Mouse (Mus musculus) spleen, adult 10 weeks (tissue): ENCODE results near the gene Zfp759. TPM values are rescaled to one million over a fixed set of nuclear protein-coding genes. Genes with fewer than 3 reads are reported as not detected.

Experiments
- polyA plus RNA-seq: library from polyadenylated mRNA; stranded (reverse); fragments of 350-450 nt; fragmentation: Illumina TruSeq; extraction: RNeasy Lipid Tissue Mini Kit (QIAGEN cat#74804); gene quantifications from one replicate; pipeline ENCODE4 v1.2.3, GENCODE M21; 2015; ENCODE audit warnings: low replicate concordance; ENCODE audit not compliant: insufficient read depth

Zfp759 gene
- polyA plus RNA-seq, result 5.9 TPM

GRCm38 (mm10) chr13:67121360-67121759 lies at the start of gene Zfp759:
Gene Zfp759, plus strand, starts transcription at chr13:67121660.

DNA sequence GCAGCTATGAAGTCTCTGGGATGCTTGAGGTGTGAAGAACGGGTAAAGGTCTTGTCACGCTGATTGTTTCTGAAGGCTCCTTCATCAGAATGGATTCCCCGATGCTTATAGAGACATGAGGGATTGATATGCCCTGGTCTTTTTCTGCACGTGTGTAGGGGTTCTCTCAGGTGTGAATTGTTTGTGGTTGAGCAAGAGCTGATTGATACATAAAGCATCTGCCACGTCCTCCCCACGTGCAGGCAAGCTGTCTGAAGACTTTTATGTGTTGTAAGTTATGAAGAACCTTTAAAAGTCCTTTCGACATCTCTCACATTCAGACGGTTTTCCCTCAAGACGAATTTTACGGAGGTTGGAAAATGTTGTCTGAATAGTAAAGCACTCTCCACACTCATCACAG lies 23.6 kb upstream of the Zfp759 start, which contains the start of gene Zfp708:
Gene Zfp708 (minus strand): TSS at position 101 of the 400 bp plus-strand sequence.

DNA sequence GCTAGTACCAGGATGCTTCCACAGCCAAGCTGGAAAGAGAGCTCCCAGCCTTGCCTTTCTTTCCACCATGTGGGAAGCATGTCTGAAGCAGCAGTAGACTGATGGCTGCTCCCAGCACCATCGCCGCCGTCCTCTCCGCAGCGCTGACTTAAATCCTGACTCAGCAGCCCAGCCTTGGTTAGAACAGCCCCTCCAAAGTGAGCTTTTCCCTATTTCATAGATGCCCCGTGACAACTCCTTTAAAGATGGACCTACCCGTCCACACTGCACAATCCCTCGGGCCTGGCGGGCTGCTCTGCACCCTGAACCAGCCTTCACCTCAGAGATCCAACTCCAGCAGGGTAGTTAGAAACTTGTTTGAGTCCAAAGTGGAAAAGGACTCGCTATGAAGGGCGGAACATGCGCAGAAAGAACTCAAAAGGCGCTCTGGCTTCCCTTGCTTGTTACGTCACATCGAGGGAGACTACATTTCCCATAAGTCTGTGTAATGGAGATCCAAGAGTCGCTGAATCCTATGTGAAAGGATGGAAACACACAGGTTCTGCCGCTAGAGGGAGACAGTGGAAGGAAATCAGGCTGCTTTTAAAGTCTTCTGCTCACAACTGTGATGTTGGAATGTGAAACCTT lies 13.2 kb upstream of the Zfp759 start, which contains the start of gene Gm28557:
Gene Gm28557 (minus strand): TSS at position 411 of the 627 bp plus-strand sequence.

GRCm38 (mm10) chr13:67116163-67116562 lies 5.3 kb upstream of the Zfp759 start, which contains the start of gene Rslcan18:
Gene Rslcan18, minus strand, starts transcription at chr13:67116263.

DNA sequence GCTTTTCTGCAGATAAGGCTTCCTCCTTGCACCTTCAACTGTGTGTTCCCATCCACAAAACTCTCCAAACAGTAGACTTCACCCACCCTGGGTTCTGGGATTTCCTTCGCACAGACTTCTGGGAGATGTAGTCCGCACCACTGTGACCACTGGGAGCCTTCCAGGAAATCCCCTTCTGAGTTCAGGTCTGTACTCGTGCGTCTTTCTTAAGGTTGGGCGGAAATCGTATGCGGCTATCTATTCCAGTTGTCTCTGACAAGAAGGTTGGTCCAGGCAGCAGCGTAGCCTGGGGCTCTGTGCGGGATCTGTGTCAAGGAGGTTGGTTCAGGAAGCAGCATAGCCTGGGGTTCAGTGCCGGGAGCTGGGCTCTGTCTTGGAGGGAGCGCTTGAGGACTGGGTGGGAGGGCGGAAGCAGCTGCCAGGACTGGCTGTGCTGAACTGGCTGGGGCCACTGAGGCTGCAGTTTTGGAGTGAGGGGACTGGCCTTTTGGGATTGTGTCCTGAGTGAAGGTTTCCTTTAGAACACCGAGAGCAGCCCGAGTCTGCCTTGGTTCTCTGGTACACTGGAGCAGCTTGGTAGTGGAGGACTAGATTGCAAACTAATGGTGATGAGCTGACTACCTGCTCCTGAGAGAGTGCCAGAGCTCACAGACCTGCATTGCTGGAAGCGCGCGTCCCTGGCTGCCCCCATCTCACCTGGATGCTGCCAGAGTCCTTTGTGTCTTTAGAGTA lies 51.7 kb downstream of the Zfp759 start, which contains the start of gene Rsl1:
Gene Rsl1 (plus strand): TSS at position 192 of the 732 bp plus-strand sequence.

Other genes with a start within 250 kb of the Zfp759 start
- 3.4 TPM for gene Gm10767, start 216.7 kb upstream of the Zfp759 start, polyA plus RNA-seq
- gene Zfp712, start 60.5 kb upstream of the Zfp759 start, polyA plus RNA-seq, result 6.6 TPM
- 4.0 TPM for gene Zfp708, start 23.7 kb upstream of the Zfp759 start, polyA plus RNA-seq
- gene Gm28557, start 13.1 kb upstream of the Zfp759 start, polyA plus RNA-seq, result 6.7 TPM
- 1.2 TPM for gene Rslcan18, start 5.4 kb upstream of the Zfp759 start, polyA plus RNA-seq
- gene Rsl1, start 51.5 kb downstream of the Zfp759 start, polyA plus RNA-seq, result 31.5 TPM
- 7.7 TPM for gene Zfp455, start 72.8 kb downstream of the Zfp759 start, polyA plus RNA-seq
- gene Zfp458, start 156.8 kb downstream of the Zfp759 start, polyA plus RNA-seq, result 6.9 TPM
- gene Zfp457, start 184.8 kb downstream of the Zfp759 start, polyA plus RNA-seq, result 1.8 TPM
- gene Zfp595, start 210.9 kb downstream of the Zfp759 start, polyA plus RNA-seq, result 24.2 TPM
- 3.4 TPM for gene Gm28044, start 238.9 kb downstream of the Zfp759 start, polyA plus RNA-seq
- gene Zfp953, start 238.9 kb downstream of the Zfp759 start, polyA plus RNA-seq, result 14.9 TPM